Mouse (Mus musculus): ENCODE measurements around the gene Man1a.

- TF ChIP-seq CTCF (IDR thresholded peaks at IDR 0.05; ENCODE audit: extremely low read depth, insufficient read depth, insufficient read length, insufficient replicate concordance) (no peak), POLR2A (IDR thresholded peaks at IDR 0.05; ENCODE audit: low read depth, low read length) (no peak)
Observed at GRCm38 (mm10) chr10:54028866-54029265, 47.5 kb downstream of the Man1a start.

Measured in spleen, adult 2 months (tissue).